Mouse (Mus musculus): ENCODE measurements around the gene Gpr179. TPM values are rescaled to one million over a fixed set of nuclear protein-coding genes. Genes with fewer than 3 reads are reported as not detected.

The Gpr179 gene
- polyA plus RNA-seq, 1 experiment from 2014 or later = 0.08 TPM

Other genes starting within 250 kb of the Gpr179 start
- 0.19 and 0.21 TPM in 2 replicates for gene Tbx21, start 236.7 kb downstream of the Gpr179 start, polyA plus RNA-seq (2014; fragmentation: Nextera tagmentation; extraction: Ambion mirVana)
- 5.8 and 5.9 TPM in 2 replicates for gene Tbkbp1, start 200.6 kb downstream of the Gpr179 start, polyA plus RNA-seq (2014; fragmentation: Nextera tagmentation; extraction: Ambion mirVana)
- gene Kpnb1, start 164.2 kb downstream of the Gpr179 start, polyA plus RNA-seq (2014; fragmentation: Nextera tagmentation; extraction: Ambion mirVana) = 85.3 and 86.7 TPM in 2 replicates
- 98.6 and 102 TPM in 2 replicates for gene Npepps, start 71.4 kb downstream of the Gpr179 start, polyA plus RNA-seq (2014; fragmentation: Nextera tagmentation; extraction: Ambion mirVana)
- 49.0 and 52.9 TPM in 2 replicates for gene Mrpl45, start 36.4 kb downstream of the Gpr179 start, polyA plus RNA-seq (2014; fragmentation: Nextera tagmentation; extraction: Ambion mirVana)
- gene Socs7, start 10.5 kb upstream of the Gpr179 start, polyA plus RNA-seq (2014; fragmentation: Nextera tagmentation; extraction: Ambion mirVana) = 3.1 and 3.2 TPM in 2 replicates
- 4.1 and 5.2 TPM in 2 replicates for gene Arhgap23, start 63.5 kb upstream of the Gpr179 start, polyA plus RNA-seq (2014; fragmentation: Nextera tagmentation; extraction: Ambion mirVana)
- gene 4933428G20Rik, start 148.3 kb upstream of the Gpr179 start, polyA plus RNA-seq (2014; fragmentation: Nextera tagmentation; extraction: Ambion mirVana) = not detected in 2 replicates
- gene Srcin1, start 224.1 kb upstream of the Gpr179 start, polyA plus RNA-seq (2014; fragmentation: Nextera tagmentation; extraction: Ambion mirVana) = 2.5 and 2.6 TPM in 2 replicates

All from neural tube, embryonic 11.5 days (tissue).